Mouse (Mus musculus) E14TG2a.4 (cell line): ENCODE results near the gene Ptprcap.

Experiments used
- CTCF ChIP-seq: conservative IDR thresholded peaks from 2 replicates; pipeline ENCODE4 v1.5.1; 2014; ENCODE audit warnings: low read length
- NANOG ChIP-seq: IDR thresholded peaks from 2 replicates; pipeline ENCODE4 v1.6.1; 2014; ENCODE audit warnings: borderline replicate concordance, low read length, mixed read lengths
- POU5F1 ChIP-seq: IDR thresholded peaks from 2 replicates; pipeline ENCODE4 v1.6.1; 2014; ENCODE audit warnings: low read length, borderline replicate concordance

DNA sequence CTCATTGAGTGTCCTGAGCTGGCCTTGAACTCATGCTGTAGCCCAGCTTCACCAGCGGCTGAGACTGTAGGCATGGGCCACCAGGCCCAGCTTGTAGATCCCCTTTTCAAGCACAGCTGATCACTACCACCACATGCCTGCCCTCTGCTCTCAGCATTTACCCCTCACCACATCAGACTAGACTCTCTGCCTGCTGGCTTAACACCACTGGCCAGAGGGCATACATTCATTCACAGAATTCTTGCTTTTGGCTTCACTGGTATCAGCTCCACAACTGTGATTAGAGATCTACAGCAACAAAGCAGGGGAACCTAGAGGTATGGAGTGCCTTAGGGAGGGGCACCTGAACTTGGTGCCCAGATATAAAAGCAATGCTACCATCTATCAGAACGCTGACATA lies 32.9 kb upstream of the Ptprcap start:
- no peak for TF ChIP-seq CTCF
- no peak for TF ChIP-seq NANOG
- no peak for TF ChIP-seq POU5F1
